Mouse (Mus musculus): ENCODE measurements at regions not wholly inside any gene's neighbourhood (a gene's known extent, or its start where the extent isn't known, plus 50 kb on each side); places are given as distances from the start of the nearest gene placed in this dataset.

DNA sequence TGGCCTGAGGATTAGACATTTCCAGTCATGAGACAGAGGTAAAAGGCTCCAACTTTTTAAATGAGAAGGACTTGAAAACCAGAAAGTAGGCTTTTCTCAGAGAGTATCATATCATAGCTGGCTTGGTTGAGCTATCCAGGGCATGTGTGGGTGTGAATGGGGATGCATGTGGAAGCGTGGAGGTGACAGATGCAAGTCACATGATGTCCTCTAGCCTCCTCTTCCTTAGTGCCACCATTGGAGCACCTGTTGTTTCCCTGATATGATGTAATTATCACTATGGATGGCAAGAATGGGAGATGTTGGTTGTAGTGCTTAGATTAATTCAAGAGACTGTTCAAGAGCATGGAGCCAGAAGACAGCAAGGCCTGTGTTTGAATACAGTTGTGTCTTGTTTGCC, 510.0 kb downstream of the Ccdc171 start:
- CTCF ChIA-PET = no interaction called here

DNA sequence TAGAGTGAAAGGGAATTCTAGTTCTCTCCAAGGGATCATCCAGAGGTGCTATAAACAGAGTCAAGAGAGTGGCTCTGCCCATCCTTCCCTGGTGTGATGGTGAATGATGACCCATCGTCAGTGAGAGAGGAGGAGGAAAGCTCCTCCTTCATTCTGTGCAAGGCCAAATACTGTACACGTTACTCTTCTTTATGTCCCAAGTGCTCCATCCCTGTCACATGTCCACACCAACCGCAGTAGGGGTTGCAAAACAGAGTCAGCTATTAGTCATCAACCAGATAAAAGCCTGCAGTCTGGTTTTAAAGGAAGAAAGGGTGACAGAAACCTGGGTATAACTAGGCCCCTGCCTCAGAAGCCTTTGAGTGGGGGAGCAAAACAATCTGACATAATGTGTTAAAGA, 512.2 kb downstream of the Ccdc171 start:
- CTCF ChIA-PET = no interaction called here

DNA sequence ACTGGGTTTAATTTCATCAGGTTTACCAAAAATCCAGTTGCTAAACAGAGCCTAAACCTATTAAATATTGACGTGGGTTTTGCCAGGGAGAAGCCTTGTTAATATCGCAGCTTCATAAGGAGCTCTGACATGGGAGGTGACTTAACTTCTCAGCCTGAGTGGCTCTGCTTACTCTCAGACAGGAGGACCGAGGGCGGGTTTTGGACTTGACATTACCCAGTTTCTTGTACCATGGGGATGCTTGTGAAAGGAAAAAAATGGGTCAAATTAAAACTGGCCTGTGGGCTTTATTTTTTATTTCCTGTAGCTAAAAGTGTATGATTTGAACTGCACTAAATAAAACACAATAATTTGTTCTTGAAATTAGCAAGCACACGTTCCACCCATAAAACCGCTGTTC, 524.9 kb downstream of the Ccdc171 start:
- CTCF ChIA-PET = no interaction called here

DNA sequence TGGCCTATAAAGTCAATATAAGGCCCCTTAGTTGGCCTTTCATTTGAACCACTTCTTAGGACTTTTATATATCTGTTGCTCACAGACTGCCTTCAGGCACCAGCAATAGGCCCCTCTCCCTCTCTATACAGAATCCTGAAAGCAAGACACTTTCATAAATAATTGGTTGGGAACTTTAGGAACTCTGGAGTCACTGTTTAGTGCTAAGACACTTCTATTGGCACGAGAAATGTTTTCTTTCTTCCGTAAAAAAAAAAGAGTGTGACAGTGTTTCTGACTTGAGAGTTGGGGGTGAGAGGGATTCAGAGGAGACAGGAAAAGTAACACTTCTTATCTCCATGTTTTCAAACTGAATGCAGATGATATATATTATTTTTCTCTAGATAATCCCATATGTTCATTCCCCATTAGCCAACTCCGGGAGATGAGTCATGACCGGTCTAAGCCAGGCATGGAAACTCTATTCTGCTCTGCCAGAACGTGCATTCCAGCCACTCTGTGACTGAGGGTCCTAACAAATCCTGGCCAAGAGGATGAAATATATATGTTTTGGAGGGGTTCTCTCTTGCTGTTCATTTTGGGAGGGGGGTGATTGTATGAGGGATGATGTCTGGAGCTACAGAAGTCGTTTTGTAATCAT, 531.6 kb downstream of the Ccdc171 start:
- CTCF ChIA-PET = no interaction called here

DNA sequence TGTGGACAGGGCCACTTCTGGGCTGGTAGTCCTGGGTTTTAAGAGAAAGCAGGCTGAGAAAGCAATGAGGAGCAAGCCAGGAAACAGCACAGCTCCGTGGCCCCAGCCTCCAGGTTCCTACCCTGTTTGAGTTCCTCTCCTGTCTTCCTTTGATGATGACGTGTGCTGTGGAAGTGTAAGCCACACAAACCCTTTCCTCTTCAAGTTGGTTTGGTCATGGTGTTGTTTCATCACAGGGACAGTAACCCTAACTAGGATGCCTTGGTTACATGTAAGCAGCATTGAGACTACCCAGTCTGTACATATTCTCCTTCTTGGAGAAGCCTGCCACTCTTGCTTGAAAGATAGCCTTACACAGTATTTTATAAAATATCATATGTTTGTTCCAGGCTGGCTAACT, 534.8 kb downstream of the Ccdc171 start:
- CTCF ChIA-PET = no interaction called here

DNA sequence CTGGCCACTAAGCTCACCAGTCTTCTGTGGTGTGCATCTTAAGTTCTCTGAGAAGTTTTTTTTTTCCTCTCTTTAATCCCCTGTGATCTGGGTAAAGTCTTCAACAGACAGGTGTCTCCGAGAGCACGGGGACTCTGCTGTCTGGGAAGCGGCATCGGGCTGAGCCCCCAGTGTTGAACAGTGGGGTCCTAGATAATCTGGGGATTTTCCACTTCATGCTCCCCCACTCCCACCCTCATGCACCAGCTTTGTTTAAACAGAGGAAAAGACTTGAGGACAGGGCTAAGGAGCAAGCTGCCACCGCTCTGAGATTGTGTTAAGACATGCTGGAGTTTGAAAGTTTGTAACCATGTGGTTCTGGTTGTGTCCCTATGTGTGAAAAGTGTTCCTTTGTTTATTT, 538.4 kb downstream of the Ccdc171 start:
- CTCF ChIA-PET = no interaction called here

DNA sequence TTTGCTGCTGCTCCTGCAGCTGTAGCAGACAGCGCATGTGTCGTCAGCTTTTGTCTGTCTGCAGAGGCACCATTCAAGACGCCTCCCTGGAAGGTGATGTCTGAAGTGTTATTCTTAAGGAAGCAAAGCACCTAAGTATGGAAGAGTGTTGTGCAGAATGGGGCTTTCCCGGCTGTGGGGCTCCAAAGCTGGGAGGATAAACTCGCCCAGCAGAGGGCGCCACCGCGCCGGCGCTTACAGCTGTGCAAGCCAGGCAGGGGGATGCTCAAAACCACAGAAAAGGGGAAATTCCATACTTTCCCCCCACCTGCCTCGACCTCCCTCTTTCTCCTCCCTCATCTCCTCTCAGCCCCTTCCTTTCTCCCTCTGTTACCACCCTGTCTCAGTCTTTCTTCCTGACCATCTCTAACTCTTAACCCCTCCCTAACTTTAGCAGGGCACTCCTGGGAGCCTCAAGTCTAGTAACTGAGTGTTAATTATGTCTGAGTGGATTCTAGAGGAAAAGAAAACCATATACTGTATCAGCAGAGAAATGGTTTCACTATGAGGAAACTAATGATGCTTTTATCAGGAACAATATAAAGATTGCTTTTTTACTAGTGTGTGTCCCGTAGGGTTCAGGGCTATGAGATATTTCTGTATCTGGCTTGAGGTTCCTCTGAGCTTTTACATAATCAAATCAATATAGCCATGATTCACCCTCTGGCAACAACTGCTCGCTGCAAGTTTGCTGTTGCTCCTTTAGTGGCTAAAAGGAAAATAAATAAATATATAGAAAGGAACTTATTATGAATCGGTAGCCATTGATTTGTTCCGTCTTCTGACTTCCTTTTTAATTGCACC, 539.5 kb downstream of the Ccdc171 start:
- CTCF ChIA-PET = no interaction called here

DNA sequence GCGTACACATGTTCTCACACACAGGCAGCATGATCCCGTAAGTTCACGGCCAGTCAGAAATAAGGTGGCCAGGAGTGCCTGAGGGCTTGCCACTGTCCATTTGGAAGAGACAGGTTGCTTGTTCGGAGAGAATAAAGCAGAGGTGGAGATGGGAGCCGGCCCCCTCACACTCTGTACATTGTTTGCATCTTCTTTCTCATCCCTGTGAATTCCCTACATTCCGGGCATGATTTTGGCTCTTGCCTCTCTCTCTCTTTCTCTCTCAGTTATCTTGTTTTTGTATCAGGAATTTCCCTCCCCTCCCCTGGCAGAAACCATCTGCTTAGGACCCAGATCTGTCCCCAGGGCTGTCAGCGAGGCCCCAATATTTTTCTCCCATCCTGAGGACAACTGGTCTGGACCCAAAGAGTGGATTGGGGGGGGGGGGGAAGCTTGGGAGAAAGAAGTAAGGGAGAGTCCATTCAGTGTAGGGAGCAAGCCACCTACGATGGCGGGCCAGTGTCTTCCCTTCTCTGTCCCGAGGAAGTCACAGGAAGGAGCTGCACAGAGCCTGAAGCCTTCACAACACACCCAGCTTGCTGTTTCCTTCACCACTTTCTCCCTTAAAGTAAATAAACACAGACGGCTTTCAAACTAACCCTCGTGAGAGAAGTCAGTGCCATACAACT, 540.2 kb downstream of the Ccdc171 start:
- CTCF ChIA-PET = no interaction called here

DNA sequence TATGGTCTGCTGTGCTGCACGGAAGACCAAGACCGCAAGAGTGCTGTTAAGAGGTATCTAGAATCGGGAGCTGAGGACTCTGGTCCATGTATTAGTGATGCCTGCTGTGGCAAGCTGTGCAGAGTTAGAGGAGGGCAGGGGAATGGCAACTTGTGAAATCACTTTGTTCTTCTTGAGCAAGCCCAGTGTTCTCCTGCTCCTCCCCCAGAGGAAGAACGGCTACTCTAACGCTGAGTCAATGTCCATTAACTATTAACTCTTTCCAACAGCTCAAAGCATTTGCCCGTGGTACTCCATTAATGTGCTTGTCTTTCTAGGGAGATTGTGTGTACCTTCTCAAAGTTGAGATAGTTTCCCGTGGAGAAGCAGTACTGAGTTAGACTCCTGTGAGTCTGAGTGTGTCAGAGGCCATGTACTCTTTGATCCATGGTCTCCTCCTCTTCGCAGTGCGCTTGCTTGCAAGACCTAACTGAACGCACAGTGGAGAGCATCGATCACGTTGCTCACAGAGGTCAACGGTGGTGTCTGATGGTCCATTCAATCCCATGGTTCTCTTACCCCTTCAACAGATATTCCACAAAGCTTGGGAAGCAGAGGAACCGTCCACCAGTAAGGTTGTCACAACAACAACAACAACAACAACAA, 542.7 kb downstream of the Ccdc171 start:
- CTCF ChIA-PET = no interaction called here

DNA sequence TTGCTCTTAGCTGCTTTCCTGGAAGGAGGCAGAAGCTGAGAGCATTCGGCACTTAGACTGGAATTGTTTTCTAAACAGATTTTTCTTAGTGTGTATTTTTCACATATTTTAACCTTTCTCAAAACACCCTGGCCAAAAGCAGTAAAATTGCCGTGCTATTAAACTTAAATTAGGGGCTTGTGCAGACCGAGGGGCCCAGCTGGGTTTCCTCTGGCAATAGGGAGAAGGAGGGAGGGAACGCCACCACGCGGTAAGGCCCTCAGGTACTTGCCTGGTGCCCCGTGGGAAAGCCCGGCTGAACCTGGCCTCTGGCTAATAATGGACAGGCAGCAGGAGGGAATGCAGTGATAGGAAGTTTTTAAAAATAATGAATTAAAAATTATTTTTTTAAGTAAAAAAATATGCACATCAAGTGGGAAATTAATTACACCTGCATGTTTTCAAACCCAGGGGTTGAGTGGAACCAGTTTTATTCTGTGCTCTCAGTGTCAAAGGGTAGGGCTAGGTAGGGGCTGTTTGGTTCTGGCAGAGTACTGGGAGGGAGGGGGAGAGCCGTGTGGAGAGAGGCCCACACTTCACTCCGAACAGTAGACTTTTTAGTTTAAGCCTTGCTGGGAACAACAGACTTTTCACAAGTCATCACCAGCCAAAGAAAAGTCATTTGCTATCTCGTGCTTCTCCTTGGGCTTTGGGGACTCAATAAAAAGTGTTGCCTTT, 543.8 kb downstream of the Ccdc171 start:
- CTCF ChIA-PET = interaction anchor here (0.7 kb wide), 1 partner anchor 249 kb away, joined by 4 read pairs; no protein-coding TSS in a partner anchor

DNA sequence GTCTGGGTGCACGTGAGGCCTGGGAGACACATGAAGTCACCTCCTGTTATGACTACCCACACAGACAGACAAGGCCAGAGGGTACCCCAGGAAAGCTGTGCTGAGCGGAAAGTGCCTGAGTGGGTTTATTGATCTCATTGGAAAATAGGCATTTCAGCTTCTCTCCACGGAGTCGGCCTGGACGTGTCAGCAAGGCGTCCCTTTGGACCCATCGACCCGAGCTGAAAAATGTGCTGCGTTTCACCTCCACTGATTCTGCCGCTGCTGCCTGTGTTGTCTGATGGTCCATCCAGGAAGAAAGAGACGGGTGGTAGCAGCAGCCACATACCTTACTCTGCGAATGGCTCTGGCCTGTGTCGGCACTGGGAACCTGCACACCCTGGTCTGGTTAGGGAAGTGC, 544.3 kb downstream of the Ccdc171 start:
- CTCF ChIA-PET = no interaction called here

DNA sequence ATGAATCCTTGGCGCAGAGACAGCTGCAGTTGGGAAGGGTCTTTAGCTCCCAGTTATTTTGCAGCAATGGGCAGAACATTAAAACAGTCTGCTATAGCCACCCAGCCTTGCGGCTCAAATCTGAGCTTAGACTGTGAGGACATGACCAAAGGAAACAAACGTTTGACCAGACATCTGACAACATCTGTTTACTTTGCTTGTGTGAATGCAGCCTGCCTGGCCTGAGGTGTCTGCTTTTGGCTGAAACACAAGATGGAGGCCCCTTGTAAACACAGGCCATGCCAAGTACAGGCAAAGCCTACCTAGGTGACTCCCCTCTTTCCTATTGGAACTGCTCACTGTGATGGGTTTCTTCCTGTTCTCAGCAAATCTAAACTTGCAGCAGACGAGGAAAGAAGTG, 544.7 kb downstream of the Ccdc171 start:
- CTCF ChIA-PET = no interaction called here

DNA sequence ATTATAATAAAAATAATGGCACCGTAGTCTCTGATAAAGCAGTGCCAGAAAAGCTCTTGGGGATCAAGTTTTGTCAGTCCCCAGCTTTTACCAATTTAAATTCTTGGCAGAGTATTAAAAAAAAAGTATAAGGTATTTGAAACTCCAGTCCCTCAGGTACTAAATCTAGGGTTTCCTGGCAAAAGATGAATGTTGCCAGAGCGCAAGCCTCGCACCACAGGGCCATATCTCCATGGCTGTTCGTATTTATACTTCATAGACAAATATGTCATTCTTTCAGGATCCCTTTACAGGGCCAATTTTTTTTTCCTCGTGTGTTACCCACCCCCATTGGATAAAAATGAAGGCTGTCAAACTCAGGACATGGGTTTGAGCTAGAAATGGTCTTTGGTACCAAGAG, 546.8 kb downstream of the Ccdc171 start:
- CTCF ChIA-PET = no interaction called here

DNA sequence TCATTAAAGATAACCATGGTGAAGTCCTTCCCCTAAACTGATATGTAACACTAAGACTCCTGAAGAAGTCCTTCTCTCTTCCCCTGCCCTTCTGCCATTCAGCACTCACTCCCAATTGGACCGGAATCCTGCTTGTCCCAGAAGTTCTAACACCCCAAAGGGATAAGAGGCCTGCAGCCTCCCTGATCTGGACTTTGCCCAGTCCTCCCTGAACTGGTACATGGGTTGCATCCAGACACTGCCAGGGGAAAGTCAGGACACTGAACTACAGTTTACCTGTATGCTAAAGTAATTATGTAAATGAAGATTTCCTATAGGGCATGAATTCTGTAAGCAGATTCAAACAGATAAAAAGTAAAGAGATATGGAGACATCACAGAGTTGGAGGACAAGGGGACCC, 551.2 kb downstream of the Ccdc171 start:
- CTCF ChIA-PET = no interaction called here

DNA sequence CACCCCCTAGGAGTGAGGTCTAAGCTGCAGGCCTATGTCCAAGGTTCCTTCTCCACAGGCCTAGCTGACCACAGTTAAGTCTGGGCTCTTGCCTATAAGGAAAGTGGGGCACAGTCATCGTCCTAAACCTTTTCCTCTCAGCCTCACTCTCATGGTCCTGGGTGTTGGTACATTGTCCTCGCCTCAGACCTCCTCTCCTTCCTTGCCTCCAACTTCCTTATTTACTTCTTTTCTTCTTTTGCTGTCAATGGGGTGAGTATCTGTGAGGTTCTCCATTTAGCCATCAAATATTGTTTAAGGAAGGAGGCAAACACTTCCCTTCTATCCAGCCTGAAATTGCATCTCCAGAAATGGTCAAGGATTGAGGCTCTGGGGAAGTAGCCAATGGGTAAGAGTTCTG, 554.2 kb downstream of the Ccdc171 start:
- CTCF ChIA-PET = no interaction called here

DNA sequence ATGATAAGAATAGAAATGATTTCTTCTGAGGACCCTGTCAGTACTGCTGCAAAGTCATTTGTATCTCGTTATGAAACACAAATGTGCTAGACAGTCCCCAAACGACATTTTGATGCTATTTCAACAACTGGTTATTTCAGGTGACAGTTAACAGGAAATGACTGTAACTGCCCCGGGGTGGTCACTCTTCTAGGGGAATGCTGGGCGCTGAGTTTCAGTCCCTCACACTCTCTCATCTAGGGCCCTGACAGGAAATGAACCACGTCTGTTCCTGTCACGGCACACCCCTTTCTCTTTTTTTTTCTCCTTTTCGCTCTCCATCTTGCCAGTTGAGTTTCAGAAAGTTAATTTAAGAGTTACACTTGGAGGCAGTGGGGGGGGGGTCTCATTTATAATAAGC, 556.2 kb downstream of the Ccdc171 start:
- CTCF ChIA-PET = no interaction called here

DNA sequence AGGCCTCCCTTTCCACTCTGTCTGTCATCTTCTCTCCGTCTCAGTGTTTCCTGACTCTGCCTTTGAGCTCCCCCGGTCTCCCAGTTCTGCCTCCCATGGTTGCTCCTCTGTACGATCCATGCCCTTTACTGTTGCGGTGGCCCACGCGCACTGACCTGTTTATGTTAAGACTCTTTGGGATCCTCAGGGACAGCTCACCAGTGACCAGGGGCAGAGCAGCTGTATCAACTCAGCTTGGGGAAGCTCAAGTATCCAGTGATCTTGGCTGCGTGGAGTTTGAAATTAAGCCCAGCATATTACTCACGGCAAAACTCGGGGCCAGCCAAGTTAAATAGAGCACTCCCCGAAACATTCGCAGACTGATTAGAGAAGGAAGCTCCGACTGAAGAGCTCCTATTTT, 562.8 kb downstream of the Ccdc171 start:
- CTCF ChIA-PET = no interaction called here

DNA sequence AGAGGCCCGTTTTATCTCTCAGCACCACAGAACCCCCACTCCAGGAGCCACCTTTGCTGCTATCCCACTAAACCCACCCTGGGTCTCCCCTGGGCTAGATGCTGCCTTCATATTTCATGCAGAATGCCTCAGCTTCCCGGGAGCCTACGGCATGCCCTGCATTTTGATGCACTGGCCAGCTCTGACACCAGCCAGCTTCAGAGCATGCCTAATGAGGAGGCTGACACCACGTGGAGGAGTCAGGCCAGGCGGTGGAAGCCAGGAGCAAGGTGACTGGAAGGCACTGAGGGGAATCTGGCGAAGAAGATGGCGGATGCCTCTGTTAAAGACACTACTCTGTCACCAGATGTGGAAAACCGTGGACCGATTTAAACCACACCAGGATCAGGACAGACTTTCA, 567.2 kb downstream of the Ccdc171 start:
- CTCF ChIA-PET = no interaction called here

DNA sequence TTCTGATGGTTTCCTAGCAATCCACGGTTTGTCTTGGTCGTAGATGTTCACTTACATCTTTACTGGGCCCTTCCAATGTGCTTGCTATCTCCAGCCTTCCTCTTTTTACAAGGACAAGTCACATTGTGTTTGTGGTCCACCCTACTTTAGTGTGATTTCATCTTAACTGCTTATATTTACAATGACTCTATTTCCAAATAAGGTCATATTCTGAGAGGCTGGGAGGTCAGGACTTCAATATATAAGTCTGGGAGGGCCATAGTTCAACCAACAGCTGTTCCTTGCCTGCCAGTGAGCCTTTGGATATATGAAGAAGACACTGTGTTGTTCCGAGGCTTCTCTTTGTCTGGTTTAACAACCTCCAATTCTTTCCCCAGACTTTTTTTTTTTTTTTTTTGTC, 569.9 kb downstream of the Ccdc171 start:
- CTCF ChIA-PET = no interaction called here

DNA sequence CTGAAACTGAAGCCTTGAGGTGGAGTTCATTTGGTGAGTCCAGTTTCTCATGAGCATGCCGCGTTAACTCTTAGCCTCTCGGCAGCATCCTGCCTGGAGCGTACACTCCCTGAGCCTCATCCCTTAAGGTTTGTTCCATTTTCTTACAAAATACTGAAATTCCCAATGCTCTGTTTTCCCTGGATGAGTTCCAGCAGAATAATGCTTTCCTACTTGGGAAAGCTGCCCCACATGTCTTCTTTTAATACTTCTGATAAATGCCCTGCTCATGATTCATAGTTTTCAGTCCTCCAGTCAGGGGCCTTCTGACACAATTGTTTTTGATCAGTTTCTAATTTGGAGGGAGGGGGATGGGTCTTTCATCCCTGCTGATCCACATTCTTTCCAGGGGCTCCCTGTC, 570.7 kb downstream of the Ccdc171 start:
- CTCF ChIA-PET = no interaction called here

DNA sequence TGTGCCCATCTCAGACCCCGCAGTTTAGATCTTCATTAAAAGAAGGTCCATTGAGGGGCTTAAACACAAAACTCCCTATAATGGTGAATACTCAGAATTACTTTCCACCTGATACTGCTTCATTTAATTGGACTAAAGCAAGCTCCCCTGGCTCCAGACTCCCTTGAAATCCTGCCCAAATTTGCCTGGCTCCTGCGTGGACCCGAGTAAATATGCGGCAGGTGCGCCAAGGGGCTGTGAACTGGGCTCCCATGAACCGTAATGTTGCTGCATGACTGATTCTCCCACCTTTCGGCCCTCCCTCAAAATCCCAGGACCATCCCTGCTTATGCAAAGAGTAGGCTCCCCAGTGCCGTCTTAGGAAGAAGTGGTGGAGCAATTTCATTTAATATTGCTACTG, 573.7 kb downstream of the Ccdc171 start:
- CTCF ChIA-PET = no interaction called here

DNA sequence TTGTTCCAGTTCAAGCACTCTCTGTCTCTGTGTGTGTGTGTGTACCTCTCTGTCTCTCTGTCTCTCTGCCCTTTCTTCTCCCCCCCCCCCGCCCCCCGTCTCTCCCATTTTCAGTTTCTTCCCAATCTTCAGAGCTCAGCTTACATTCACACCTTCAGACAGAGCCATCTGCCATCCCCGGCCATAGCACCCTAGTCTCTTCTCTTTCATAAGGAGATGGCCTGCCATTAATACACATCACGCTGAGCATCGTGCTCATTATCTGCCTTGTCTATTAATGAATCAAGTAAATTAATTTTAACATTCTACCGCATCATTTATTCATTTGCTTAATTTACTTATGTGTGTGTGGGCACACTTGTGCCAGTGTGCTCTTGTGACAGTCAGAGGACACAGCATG, 573.2 kb downstream of the Bnc2 start:
- CTCF ChIA-PET = interaction anchor here (0.6 kb wide), 1 partner anchor 1505 kb away, joined by 3 read pairs; no protein-coding TSS in a partner anchor

Data from spleen, embryonic (tissue).